Mouse (Mus musculus): ENCODE results near the gene Smo.
A peak's percentile ranks its signal among the peaks of the same experiment; 100 is the strongest.

Gene Smo

GRCm38 (mm10) chr6:29735336-29735688, at the start of gene Smo:
TSS of gene Smo (plus strand) at chr6:29735503.
- no peak for DNase-seq

GRCm38 (mm10) chr6:29685952-29686351, 49.4 kb upstream of the Smo start:
- DNase-seq: no peak

GRCm38 (mm10) chr6:29689458-29689857, 45.8 kb upstream of the Smo start:
- peak; percentile 28 for DNase-seq

GRCm38 (mm10) chr6:29693953-29694352, 41.4 kb upstream of the Smo start, which contains the start of gene Tspan33:
TSS of gene Tspan33 (plus strand) at chr6:29694222.
- DNase-seq: peak; percentile 96

- no peak for DNase-seq
Observed at GRCm38 (mm10) chr6:29694375-29695289, 40.7 kb upstream of the Smo start.

GRCm38 (mm10) chr6:29695290-29695674, 40.0 kb upstream of the Smo start:
- no peak for DNase-seq

- DNase-seq: no peak
Observed at GRCm38 (mm10) chr6:29695975-29696374, 39.3 kb upstream of the Smo start.

- DNase-seq: no peak
Observed at GRCm38 (mm10) chr6:29697139-29697538, 38.2 kb upstream of the Smo start.

GRCm38 (mm10) chr6:29697548-29697947, 37.8 kb upstream of the Smo start:
- DNase-seq: no peak

GRCm38 (mm10) chr6:29699085-29699745, 36.1 kb upstream of the Smo start:
- no peak for DNase-seq

GRCm38 (mm10) chr6:29701051-29701450, 34.3 kb upstream of the Smo start:
- DNase-seq: no peak

- DNase-seq: no peak
Observed at GRCm38 (mm10) chr6:29702126-29702525, 33.2 kb upstream of the Smo start.

- no peak for DNase-seq
Observed at GRCm38 (mm10) chr6:29704143-29704542, 31.2 kb upstream of the Smo start.

GRCm38 (mm10) chr6:29707902-29708301, 27.4 kb upstream of the Smo start:
- no peak for DNase-seq

- DNase-seq: no peak
Observed at GRCm38 (mm10) chr6:29711318-29711717, 24.0 kb upstream of the Smo start.

GRCm38 (mm10) chr6:29712011-29712584, 23.2 kb upstream of the Smo start:
- DNase-seq: no peak

- DNase-seq: peak; percentile 48
Observed at GRCm38 (mm10) chr6:29716624-29717365, 18.5 kb upstream of the Smo start.

GRCm38 (mm10) chr6:29717541-29717940, 17.8 kb upstream of the Smo start:
- no peak for DNase-seq

- DNase-seq: peak; percentile 48
Observed at GRCm38 (mm10) chr6:29717952-29718521, 17.3 kb upstream of the Smo start.

- DNase-seq: peak; percentile 81
Observed at GRCm38 (mm10) chr6:29718894-29719329, 16.4 kb upstream of the Smo start.

- no peak for DNase-seq
Observed at GRCm38 (mm10) chr6:29721890-29722289, 13.4 kb upstream of the Smo start.

- no peak for DNase-seq
Observed at GRCm38 (mm10) chr6:29726576-29727200, 8.6 kb upstream of the Smo start.

Data from right cerebral cortex, adult 18-20 months (tissue).